Mouse (Mus musculus): ENCODE data around the gene Ufsp2.
A peak's percentile ranks its signal among the peaks of the same experiment; 100 is the strongest.

Gene Ufsp2

DNA sequence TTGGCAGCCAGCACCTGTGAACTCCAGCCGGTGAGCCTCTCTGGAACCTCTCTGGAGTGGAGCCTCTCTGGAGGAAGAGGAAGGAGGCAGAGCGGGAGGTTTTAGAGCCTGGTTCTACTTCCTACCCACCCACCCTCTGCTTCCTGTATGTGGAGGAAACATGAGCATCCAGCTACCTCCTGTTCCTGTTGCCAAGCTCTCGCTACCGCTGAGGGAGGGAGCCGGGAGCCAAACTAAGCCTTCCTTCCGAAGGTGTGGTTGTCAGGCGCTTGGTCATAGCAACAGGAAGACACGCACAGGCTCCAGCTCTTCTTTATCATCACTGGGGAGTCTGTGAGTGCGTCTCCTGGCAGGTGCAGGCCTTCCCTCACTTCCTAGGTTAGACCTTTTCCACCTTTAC lies 46.9 kb downstream of the Ufsp2 start:
- DNase-seq, result no peak

DNA sequence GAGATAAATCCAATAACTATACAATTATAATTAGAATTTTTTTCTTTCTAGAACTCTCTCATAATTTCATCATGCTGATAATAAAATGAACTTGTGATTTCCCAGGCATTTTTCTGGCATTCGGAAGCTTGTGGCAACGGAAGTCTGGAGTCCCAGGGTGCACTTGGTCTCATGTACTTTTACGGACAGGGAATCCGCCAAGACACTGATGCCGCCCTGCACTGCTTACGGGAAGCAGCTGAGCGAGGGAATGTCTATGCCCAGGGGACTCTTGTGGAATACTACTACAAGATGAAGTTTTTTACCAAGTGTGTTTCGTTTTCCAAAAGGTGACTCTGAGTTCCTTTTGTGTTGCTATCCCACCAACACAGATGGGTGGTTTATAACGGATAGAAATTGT lies 47.4 kb downstream of the Ufsp2 start:
- no peak for DNase-seq

DNA sequence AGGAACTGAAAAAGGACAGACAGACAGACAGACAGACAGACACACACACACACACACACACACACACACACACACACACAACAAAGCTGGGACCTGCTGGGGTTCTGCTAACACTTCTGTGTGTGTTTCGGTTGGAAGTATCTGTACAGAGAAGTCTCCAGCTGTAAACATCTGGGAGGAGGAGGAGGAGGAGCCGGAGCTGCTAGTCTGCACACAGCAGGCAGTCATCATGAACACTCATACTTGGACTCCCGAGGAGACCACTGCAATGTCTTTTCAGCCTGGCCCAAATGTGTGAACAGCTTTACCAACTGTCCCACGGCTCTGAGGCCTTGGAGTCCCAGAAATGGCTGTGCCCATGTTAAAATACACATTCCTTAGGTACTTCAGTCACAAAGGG lies 49.1 kb downstream of the Ufsp2 start:
- no peak for DNase-seq

DNA sequence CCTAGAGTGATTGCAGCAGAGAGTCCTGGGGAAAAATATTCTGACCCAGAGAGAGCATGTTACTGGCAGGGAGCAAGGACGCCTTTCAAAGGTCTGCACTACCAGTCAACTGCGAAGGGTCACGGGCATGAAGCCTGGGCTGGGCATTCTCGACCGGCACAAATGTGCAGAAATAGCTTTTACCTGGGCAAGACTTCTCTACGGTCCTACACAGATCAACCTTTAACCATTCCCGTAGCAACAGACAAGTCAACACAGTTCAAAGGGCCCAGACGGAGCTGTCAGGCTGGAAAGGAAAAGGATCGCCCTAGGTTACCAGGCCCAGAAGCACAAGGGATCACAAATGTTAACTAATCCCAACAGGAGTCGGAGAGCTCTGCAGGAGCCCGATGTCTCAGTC lies 60.9 kb downstream of the Ufsp2 start:
- peak; percentile 34 for DNase-seq

DNA sequence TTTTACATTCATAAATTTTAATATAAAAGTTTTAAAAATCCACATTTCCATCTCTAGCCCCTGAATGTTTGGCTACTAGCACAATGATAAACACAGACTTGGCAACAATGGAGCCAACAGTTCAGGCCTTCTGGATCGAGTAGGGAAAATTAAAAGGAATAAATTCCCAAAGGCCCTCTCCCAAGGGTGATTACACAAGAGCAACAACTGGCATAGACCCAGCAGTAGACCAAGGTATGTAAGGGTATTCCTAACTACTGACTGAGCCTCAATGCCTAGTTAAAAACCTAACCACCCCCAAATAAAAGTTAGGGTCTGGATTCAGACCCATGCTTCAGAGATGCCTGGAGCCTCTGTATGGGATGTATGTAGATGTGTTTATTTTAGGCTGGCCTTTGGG lies 64.3 kb downstream of the Ufsp2 start:
- DNase-seq, result no peak

DNA sequence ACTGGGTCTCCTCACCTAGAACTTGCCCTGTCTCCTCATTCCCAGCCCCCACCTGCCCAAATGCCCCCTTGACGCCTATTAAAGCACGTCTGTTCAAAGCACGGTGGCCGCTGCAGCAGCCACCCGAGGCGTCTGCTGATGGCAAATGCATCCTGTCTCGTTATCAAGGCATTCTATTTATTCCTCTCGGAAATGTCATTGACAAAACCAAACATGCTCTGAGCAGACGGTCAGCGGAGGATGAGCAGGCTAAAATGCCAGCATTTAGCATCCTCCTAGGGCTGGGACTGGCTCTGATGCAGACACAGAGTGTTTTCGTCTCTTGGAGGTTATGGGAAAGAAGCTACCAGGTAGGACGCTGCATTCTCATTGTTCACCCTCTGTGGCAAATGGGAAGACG lies 64.9 kb downstream of the Ufsp2 start:
- DNase-seq, result no peak
